Mouse (Mus musculus) heart, postnatal 0 days (tissue): ENCODE measurements around the gene Helb.

Source experiments
- CTCF ChIP-seq: IDR thresholded peaks from 2 replicates; pipeline ENCODE4 v1.5.1; 2016; ENCODE audit warnings: antibody characterized with exemption, control low read depth, low read depth
- EP300 ChIP-seq: IDR thresholded peaks from 2 replicates; pipeline ENCODE4 v1.6.1; 2016; ENCODE audit warnings: antibody characterized with exemption, low read depth

- TF ChIP-seq CTCF (no peak), EP300 (no peak)
Observed at GRCm38 (mm10) chr10:120035824-120036223, 77.0 kb downstream of the Helb start.
